Mouse (Mus musculus): ENCODE measurements around the gene Ccdc141.

Ccdc141 gene

DNA sequence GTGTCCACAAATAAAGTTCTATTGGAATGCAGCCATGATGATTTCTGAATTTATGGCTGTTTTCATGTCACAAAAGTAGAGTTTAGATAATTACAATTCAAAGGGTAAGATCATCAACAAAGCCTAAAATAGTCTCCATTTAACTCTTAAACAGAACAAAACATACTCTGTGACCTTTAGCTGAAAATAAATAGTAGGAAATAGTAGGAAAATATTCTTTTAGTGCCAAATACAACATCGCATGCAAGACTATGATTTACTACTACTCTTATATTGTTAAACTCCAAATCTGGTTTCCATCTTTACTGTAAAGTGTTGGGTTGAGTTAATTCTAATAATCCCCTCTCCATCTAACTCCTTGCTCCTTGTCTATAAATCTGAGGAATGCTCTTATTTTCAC lies 37.0 kb downstream of the Ccdc141 start:
- no peak for DNase-seq (ENCODE audit: low spot score)

- DNase-seq (ENCODE audit: low spot score), result peak; percentile 34
These were observed 43.5 kb downstream of the Ccdc141 start for GRCm38 (mm10) chr2:77126939-77127338.

DNA sequence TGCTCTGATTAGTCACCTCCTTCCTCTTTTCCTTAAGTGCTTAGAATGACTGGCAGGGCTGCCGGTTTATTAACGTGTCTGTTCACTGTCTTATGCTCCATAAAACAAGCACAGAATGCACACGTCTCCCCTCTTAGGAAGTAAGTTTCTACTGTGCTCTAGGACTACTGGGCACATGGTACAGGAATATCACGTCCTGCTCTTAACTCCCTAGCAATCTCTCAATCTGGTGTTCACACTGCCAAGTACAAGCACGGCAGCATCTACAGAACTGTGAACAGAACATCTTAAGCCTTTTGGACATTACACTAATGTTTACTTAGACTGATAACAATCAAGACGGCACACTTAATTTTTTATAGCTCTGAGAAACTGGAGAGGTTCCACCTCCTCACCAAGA lies 52.3 kb downstream of the Ccdc141 start:
- DNase-seq (ENCODE audit: low spot score), result no peak

DNA sequence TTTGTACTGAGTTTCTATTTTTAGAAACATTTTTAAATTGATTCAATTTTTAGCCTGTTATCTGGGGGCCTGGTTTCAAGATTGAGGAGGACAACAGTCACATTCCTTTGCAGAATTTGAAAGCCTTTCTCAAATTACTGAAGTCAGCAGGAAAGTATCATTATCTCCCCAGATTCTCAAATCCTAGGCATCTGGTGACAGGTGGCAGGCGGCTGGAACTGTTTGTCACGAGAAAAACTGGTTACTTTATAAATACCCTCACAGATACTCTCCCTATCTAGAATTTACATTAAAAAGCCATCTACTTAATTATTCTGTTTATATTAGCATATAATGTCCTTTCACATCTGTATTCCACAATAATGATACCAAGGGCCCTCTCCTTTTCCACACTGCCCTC lies 56.1 kb downstream of the Ccdc141 start:
- DNase-seq (ENCODE audit: low spot score), result no peak

GRCm38 (mm10) chr2:77113867-77114266 lies 56.6 kb downstream of the Ccdc141 start:
- DNase-seq (ENCODE audit: low spot score), result no peak

GRCm38 (mm10) chr2:77113026-77113425 lies 57.4 kb downstream of the Ccdc141 start:
- DNase-seq (ENCODE audit: low spot score), result no peak

DNA sequence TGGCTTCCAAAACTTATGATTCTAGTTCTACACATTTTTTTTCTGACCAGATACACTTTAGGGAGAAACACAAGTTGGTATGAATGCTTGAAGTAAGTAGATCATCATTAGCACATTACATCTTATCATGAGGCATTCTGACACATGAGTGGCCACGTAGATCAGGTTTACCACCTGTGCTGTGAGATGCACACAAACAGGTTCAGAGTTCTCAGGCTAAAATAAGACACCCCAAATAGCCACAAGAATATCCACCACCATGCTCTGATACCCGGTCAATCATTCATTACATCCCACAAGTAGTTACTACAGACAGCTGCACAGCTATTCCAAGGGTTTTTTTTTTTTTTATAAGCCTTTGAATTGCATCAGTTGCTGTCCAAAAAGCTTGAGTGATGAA lies 59.3 kb downstream of the Ccdc141 start:
- no peak for DNase-seq (ENCODE audit: low spot score)

DNA sequence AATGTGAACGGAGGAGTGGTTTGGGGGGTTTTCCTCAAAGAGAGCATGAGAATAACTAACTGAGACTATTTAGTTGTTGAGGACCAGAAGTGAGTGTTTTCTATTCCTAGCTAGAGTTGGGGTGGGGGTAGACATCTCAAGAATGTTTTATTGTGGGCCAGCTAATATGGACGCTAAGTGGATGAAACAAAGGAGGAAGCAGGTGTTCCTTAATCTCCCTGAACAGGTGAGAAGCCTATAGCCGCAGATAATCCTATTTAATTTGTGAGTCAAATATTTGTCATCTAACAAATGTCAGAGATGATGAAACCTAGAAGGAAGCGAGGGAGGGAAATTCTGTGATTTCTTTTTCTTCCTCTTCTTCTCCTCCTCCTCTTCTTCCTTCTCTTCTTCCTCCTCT lies 60.1 kb downstream of the Ccdc141 start:
- DNase-seq (ENCODE audit: low spot score), result no peak

GRCm38 (mm10) chr2:77109506-77110123 lies 60.8 kb downstream of the Ccdc141 start:
- no peak for DNase-seq (ENCODE audit: low spot score)

GRCm38 (mm10) chr2:77108562-77108961 lies 61.9 kb downstream of the Ccdc141 start:
- DNase-seq (ENCODE audit: low spot score), result no peak

DNA sequence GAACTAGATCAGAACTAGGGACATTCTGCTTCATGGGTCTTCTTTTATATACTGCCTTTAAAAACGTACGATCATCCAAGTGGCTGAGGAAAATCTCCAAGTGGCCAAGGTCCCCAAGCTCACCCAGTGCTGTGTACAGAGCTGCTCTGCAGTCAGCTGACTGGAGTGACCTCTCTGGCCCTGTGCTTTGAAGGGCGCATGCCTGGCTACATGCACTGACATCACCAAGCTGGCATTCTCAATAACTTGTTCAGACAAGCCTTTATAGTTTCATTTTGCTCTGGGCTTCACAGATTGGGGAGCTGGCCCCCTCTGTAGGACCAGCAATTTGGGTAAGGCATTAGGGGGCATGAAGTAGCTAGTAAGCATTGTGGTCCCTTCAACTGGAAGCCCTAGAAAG lies 64.3 kb downstream of the Ccdc141 start:
- no peak for DNase-seq (ENCODE audit: low spot score)

DNA sequence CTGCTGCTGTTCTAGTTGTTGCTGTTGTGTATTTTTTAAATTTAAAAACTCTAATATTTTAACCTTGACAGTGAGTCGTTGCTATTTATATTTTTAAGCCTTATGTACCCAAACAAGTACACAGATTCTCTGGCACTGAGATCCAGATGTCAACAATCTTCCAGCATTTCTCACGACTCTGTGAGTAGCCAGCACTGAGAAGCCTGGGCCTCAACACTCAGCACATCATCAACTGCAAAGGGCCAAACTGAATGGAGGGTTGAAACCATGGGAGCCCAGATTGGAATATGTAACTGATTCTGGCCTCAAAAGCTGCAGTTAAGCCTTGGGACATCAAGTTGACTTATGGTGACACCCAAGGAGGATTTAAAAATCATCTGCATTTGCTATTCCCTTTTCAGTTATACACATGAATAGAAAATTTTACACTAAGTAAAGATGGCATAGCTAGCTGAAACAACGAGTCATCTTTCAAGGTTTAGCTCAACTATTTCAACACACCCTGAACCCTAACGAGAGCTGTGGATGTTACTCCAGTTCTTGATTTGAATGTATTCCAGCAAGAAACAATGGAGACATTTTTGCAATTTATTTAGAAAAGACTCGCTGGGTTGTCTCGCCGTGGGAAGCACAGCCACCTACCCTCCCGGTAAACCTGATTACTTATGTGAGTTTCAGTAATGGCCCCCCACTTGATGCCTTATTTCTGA lies 65.3 kb downstream of the Ccdc141 start:
- DNase-seq (ENCODE audit: low spot score), result no peak

GRCm38 (mm10) chr2:77102516-77102915 lies 67.9 kb downstream of the Ccdc141 start:
- DNase-seq (ENCODE audit: low spot score), result no peak

- DNase-seq (ENCODE audit: low spot score), result no peak
These were observed 70.6 kb downstream of the Ccdc141 start for GRCm38 (mm10) chr2:77099814-77100213.

DNA sequence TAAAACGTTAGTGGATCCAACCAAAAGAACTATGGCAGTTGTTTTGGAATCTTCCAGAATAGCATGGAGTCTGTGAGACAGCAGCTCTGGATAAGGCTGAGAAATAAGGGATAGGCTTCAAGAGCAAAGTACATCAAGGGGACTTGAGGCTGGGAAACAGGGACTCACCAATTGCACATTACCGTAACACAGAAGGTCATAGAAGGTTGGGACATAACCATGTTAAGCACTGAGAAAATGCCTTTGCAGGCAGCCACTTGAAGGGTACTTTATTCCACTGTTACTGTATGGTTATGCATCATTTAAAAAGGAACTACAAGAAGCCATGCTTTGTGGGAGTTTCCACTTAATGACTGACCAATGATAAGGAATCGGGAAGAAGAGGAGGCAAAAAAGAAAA lies 71.7 kb downstream of the Ccdc141 start:
- no peak for DNase-seq (ENCODE audit: low spot score)

GRCm38 (mm10) chr2:77091749-77092148 lies 78.7 kb downstream of the Ccdc141 start:
- DNase-seq (ENCODE audit: low spot score), result no peak

- no peak for DNase-seq (ENCODE audit: low spot score)
These were observed 85.1 kb downstream of the Ccdc141 start for GRCm38 (mm10) chr2:77085313-77085712.

DNA sequence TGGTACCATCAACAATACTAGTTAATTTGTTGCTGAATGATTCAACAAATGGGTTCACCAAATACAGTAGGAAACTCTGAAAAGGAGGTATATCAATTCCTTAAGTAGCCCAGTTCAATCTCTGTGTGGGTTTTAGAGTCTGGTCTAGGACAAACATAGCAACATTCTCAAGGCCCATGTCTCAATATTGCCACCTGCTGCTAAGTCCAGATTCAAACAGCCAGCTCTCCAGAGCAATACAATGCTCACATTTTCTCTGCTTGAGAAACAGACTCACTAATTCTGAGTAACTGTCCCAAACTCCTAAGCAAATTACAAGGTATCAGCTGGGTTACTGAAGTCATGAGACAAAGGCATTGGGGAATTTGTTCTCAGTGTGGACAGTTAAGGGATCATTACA lies 85.8 kb downstream of the Ccdc141 start:
- DNase-seq (ENCODE audit: low spot score), result no peak

DNA sequence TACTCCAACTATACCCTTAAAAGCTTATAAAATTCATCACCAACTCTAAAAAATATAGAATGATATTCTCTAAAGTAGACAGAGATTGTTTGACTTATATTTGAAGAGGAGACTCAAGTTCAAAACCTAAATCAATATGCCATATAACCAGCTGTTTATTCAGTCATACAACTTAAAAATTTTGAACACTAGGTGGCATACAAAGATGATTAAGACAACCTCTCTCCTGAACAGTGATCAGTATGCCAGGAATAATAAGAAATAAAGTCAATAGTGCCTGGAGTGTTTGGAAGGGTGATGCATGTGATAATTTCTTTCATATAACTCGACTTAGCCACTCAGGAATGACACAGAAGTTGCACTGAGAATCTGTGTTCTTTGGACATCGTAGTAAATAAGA lies 89.3 kb downstream of the Ccdc141 start:
- DNase-seq (ENCODE audit: low spot score), result no peak

DNA sequence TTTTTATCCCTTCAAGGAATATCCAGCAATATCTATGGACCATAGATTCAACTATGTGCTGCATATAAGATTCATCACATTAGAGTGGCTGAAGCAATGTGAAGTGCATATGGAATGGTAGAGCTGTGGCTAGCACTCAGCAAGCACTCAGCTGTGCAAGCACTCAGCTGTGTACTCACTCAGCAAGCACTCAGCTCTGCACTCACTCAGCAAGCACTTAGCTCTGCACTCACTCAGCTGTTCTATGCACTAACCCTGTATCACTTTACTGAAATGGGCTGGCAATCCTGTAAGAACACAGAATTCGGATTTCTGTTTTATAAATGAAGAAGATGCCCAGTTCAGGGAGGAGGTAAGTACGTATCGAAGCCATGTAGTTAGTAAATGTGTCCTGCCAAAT lies 89.8 kb downstream of the Ccdc141 start:
- no peak for DNase-seq (ENCODE audit: low spot score)

DNA sequence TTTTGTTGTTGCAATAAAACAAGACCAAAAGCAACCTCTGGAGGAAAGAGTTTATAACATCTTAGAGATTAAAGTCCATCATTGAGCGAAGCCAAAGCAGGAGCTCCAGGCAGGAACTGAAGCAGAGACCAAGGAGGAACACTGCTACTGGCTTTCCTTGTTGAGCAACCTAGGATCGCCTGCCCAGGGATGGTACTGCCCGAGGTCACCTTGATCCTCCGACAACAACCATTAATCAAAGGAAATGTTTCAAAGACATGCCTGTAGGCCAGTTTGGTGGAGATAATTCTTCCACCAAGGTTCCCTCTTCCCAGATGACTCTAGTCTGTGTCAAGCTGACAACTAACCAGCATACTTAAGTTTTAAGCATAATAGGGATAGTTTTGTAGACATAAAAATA lies 91.7 kb downstream of the Ccdc141 start:
- DNase-seq (ENCODE audit: low spot score), result no peak

- no peak for DNase-seq (ENCODE audit: low spot score)
These were observed 96.1 kb downstream of the Ccdc141 start for GRCm38 (mm10) chr2:77074373-77074772.

GRCm38 (mm10) chr2:77073930-77074329 lies 96.5 kb downstream of the Ccdc141 start:
- DNase-seq (ENCODE audit: low spot score), result no peak

GRCm38 (mm10) chr2:77065294-77065693 lies 105.1 kb downstream of the Ccdc141 start:
- DNase-seq (ENCODE audit: low spot score), result peak; percentile 59

All from embryo, embryonic 10 days (tissue).